Mouse (Mus musculus) midbrain, embryonic 13.5 days (tissue): Measurements from ENCODE around the gene Ncr1. TPM values are rescaled to one million over a fixed set of nuclear protein-coding genes. Genes with fewer than 3 reads are reported as not detected.
"Not testable (repeated sequence)": the region's sequence is repeated elsewhere in the genome, so short reads cannot be mapped to it uniquely, and the experiment has no call there.

ENCODE experiments used
- ATAC-seq: fragments of 200-750 bp; cut with Nextera tagmentation; 2 replicates; pipeline ENCODE4 v1.8.0; 2017; ENCODE audit warnings: mild to moderate bottlenecking, moderate TSS enrichment, moderate library complexity
- H3K27ac ChIP-seq: fragments of 300-500 bp; sonication (generic); 2 replicates; pipeline ENCODE4 v1.5.1; 2015; ENCODE audit warnings: inconsistent platforms, mild to moderate bottlenecking, moderate library complexity
- H3K27me3 ChIP-seq: fragments of 300-500 bp; sonication (generic); 2 replicates; pipeline ENCODE4 v1.6.1; 2015; ENCODE audit warnings: mild to moderate bottlenecking, inconsistent platforms
- H3K36me3 ChIP-seq: fragments of 300-500 bp; sonication (generic); 2 replicates; pipeline ENCODE4 v1.6.1; 2015; ENCODE audit warnings: mild to moderate bottlenecking, inconsistent platforms
- H3K4me1 ChIP-seq: fragments of 300-500 bp; sonication (generic); replicated peaks from 2 replicates; pipeline ENCODE4 v1.6.1; 2015; ENCODE audit warnings: inconsistent platforms
- H3K4me2 ChIP-seq: fragments of 300-500 bp; sonication (generic); replicated peaks from 2 replicates; pipeline ENCODE4 v1.6.1; 2015; ENCODE audit warnings: moderate library complexity, mild to moderate bottlenecking, inconsistent platforms
- H3K4me3 ChIP-seq: fragments of 300-500 bp; sonication (generic); replicated peaks from 2 replicates; pipeline ENCODE4 v1.5.1; 2015; ENCODE audit warnings: mild to moderate bottlenecking, inconsistent platforms
- H3K9ac ChIP-seq: fragments of 300-500 bp; sonication (generic); replicated peaks from 2 replicates; pipeline ENCODE4 v1.6.1; 2015; ENCODE audit warnings: mild to moderate bottlenecking, inconsistent platforms
- H3K9me3 ChIP-seq: fragments of 300-500 bp; sonication (generic); 2 replicates; pipeline ENCODE4 v1.6.1; 2016; ENCODE audit warnings: mild to moderate bottlenecking, inconsistent platforms
- WGBS: fragments of 180-500 bp; shearing (Covaris S2); methylation state at CpG from one replicate; pipeline ENCODE4 v1.1.7; 2015; 5-methylcytosine and 5-hydroxymethylcytosine counted together
- microRNA-seq: library from miRNA; unstranded; fragments of <30 nt; microRNA quantifications from one replicate; pipeline ENCODE4, GENCODE M21; 2016
- polyA plus RNA-seq: library from polyadenylated mRNA; unstranded; fragments of >200 nt; fragmentation: Nextera tagmentation; extraction: Ambion mirVana; gene quantifications from 2 replicates; pipeline ENCODE4 v1.2.1, GENCODE M21; 2015

The Ncr1 gene
- polyA plus RNA-seq: not detected in 2 replicates

- H3K9me3 ChIP-seq: no peaks in the 10 kb centered on the region
- no peak within 1 kb of the TSS for H3K27ac ChIP-seq
- H3K36me3 ChIP-seq: no peaks in the 10 kb centered on the region
- no peak within 1 kb of the TSS for H3K4me3 ChIP-seq
- H3K9ac ChIP-seq: no peak within 1 kb of the TSS
- H3K4me1 ChIP-seq: no peaks in the 10 kb centered on the region
- no peak for ATAC-seq
- no peak within 1 kb of the TSS for H3K4me2 ChIP-seq
- H3K27me3 ChIP-seq: no peaks in the 10 kb centered on the region
These were observed at the start of gene Ncr1 for GRCm38 (mm10) chr7:4337509-4337908. TSS of gene Ncr1 (plus strand) at chr7:4337724.

GRCm38 (mm10) chr7:4292638-4293037 is 44.9 kb upstream of the Ncr1 start:
- Histone ChIP-seq H3K27me3 (no peaks in the 10 kb centered on the region), H3K27ac (no peak overlapping the region), H3K4me1 (no peaks in the 10 kb centered on the region), H3K9me3 (0 out of 2 replicates have a peak, but pooled peaks cover 2% of the 10 kb centered on the region), H3K4me2 (no peak overlapping the region), H3K36me3 (no peaks in the 10 kb centered on the region), H3K9ac (no peak overlapping the region), H3K4me3 (no peak overlapping the region)
- 78% methylated on average over 5 of the region's 5 CpGs for WGBS
- ATAC-seq: no peak

GRCm38 (mm10) chr7:4297189-4297588 is 40.3 kb upstream of the Ncr1 start:
- no peaks in the 10 kb centered on the region for H3K36me3 ChIP-seq
- WGBS: 73% methylated on average over 1 of the region's 1 CpGs
- no peaks in the 10 kb centered on the region for H3K4me1 ChIP-seq
- H3K27ac ChIP-seq: no peak overlapping the region
- no peak overlapping the region for H3K4me2 ChIP-seq
- H3K27me3 ChIP-seq: no peaks in the 10 kb centered on the region
- no peaks in the 10 kb centered on the region for H3K9me3 ChIP-seq
- H3K9ac ChIP-seq: no peak overlapping the region
- no peak for ATAC-seq
- H3K4me3 ChIP-seq: no peak overlapping the region

- H3K27ac ChIP-seq: no peak overlapping the region
- no peak overlapping the region for H3K9ac ChIP-seq
- no peaks in the 10 kb centered on the region for H3K36me3 ChIP-seq
- no peak overlapping the region for H3K4me2 ChIP-seq
- no peak for ATAC-seq
- H3K9me3 ChIP-seq: no peaks in the 10 kb centered on the region
- H3K4me1 ChIP-seq: no peaks in the 10 kb centered on the region
- no peak overlapping the region for H3K4me3 ChIP-seq
- H3K27me3 ChIP-seq: no peaks in the 10 kb centered on the region
These were observed 37.4 kb upstream of the Ncr1 start for GRCm38 (mm10) chr7:4300166-4300565.

GRCm38 (mm10) chr7:4303457-4303856 is 34.1 kb upstream of the Ncr1 start:
- Histone ChIP-seq H3K36me3 (no peaks in the 10 kb centered on the region), H3K4me1 (no peaks in the 10 kb centered on the region), H3K27ac (no peak overlapping the region), H3K4me3 (no peak overlapping the region), H3K4me2 (no peak overlapping the region), H3K27me3 (no peaks in the 10 kb centered on the region), H3K9me3 (no peaks in the 10 kb centered on the region), H3K9ac (no peak overlapping the region)
- WGBS: 93% methylated on average over 1 of the region's 1 CpGs
- ATAC-seq: no peak

- H3K4me2 ChIP-seq, H3K9ac ChIP-seq, ATAC-seq, H3K4me3 ChIP-seq, H3K36me3 ChIP-seq, H3K4me1 ChIP-seq, H3K27me3 ChIP-seq, H3K9me3 ChIP-seq, H3K27ac ChIP-seq: not testable (repeated sequence)
- WGBS: 84% methylated on average over 2 of the region's 2 CpGs
These were observed 24.4 kb upstream of the Ncr1 start for GRCm38 (mm10) chr7:4313109-4313508.

GRCm38 (mm10) chr7:4313531-4313930 is 24.0 kb upstream of the Ncr1 start:
- not testable (repeated sequence) for ATAC-seq, H3K4me1 ChIP-seq, H3K36me3 ChIP-seq, H3K27me3 ChIP-seq, H3K9me3 ChIP-seq, H3K4me2 ChIP-seq, H3K27ac ChIP-seq, H3K9ac ChIP-seq, H3K4me3 ChIP-seq
- WGBS: 85% methylated on average over 3 of the region's 3 CpGs

- H3K36me3 ChIP-seq: no peaks in the 10 kb centered on the region
- H3K27ac ChIP-seq: no peak overlapping the region
- no peaks in the 10 kb centered on the region for H3K9me3 ChIP-seq
- WGBS: 68% methylated on average over 2 of the region's 2 CpGs
- H3K27me3 ChIP-seq: no peaks in the 10 kb centered on the region
- no peaks in the 10 kb centered on the region for H3K4me1 ChIP-seq
- H3K4me2 ChIP-seq: no peak overlapping the region
- H3K4me3 ChIP-seq: no peak overlapping the region
- no peak overlapping the region for H3K9ac ChIP-seq
- no peak for ATAC-seq
These were observed 14.2 kb upstream of the Ncr1 start for GRCm38 (mm10) chr7:4323301-4323700.

- no peaks in the 10 kb centered on the region for H3K4me1 ChIP-seq
- H3K9ac ChIP-seq: no peak overlapping the region
- H3K4me3 ChIP-seq: no peak overlapping the region
- no peak for ATAC-seq
- H3K27ac ChIP-seq: no peak overlapping the region
- WGBS: 87% methylated on average over 7 of the region's 7 CpGs
- no peaks in the 10 kb centered on the region for H3K9me3 ChIP-seq
- no peak overlapping the region for H3K4me2 ChIP-seq
- H3K36me3 ChIP-seq: no peaks in the 10 kb centered on the region
- no peaks in the 10 kb centered on the region for H3K27me3 ChIP-seq
These were observed 36.0 kb downstream of the Ncr1 start for GRCm38 (mm10) chr7:4373521-4373920.

Small RNA genes lying within 50 kb of the gene (microRNA-seq; reads per million reads assigned to microRNA genes)
- not detected for gene Gm24752
- gene Gm25349: not detected

Other genes with a start within 250 kb of the Ncr1 start
- 106 and 124 TPM in 2 replicates for gene Ttyh1, start 218.3 kb upstream of the Ncr1 start, polyA plus RNA-seq
- gene Leng8, start 200.7 kb upstream of the Ncr1 start, polyA plus RNA-seq: 84.4 and 97.1 TPM in 2 replicates
- gene Leng9, start 187.3 kb upstream of the Ncr1 start, polyA plus RNA-seq: 4.0 and 4.4 TPM in 2 replicates
- 5.1 and 5.2 TPM in 2 replicates for gene Cdc42ep5, start 172.9 kb upstream of the Ncr1 start, polyA plus RNA-seq
- not detected in 2 replicates for gene Lilra5, start 100.0 kb upstream of the Ncr1 start, polyA plus RNA-seq
- gene Gp6, start 60.0 kb downstream of the Ncr1 start, polyA plus RNA-seq: 0.09 TPM in 1 of 2 replicates, not detected in the other
- gene Rdh13, start 107.9 kb downstream of the Ncr1 start, polyA plus RNA-seq: 37.9 and 41.6 TPM in 2 replicates
- gene Eps8l1, start 123.0 kb downstream of the Ncr1 start, polyA plus RNA-seq: 5.5 and 8.2 TPM in 2 replicates
- gene Ppp1r12c, start 164.0 kb downstream of the Ncr1 start, polyA plus RNA-seq: 34.9 and 51.9 TPM in 2 replicates
- gene Tnnt1, start 178.7 kb downstream of the Ncr1 start, polyA plus RNA-seq: 5.4 and 6.3 TPM in 2 replicates
- gene Tnni3, start 186.5 kb downstream of the Ncr1 start, polyA plus RNA-seq: 1.4 and 2.3 TPM in 2 replicates
- gene Dnaaf3, start 194.7 kb downstream of the Ncr1 start, polyA plus RNA-seq: 1.5 and 2.3 TPM in 2 replicates
- 92.2 and 97.8 TPM in 2 replicates for gene Syt5, start 209.8 kb downstream of the Ncr1 start, polyA plus RNA-seq